Mouse (Mus musculus): ENCODE results near the gene Tac2. TPM values are rescaled to one million over a fixed set of nuclear protein-coding genes. Genes with fewer than 3 reads are reported as not detected.

Gene Tac2
- total and polyA plus RNA-seq, 2 experiments from 2014 or later, result 0.27 to 4.5 TPM

- Histone ChIP-seq H3K4me3 (ENCODE audit: low read depth, low read length) (no peak overlapping the region), H3K4me1 (ENCODE audit: insufficient read depth, low read length) (no peaks in the 10 kb centered on the region), H3K27ac (ENCODE audit: low read depth, low read length) (no peak overlapping the region), H3K9me3 (ENCODE audit: low read length) (no peaks in the 10 kb centered on the region), H3K36me3 (ENCODE audit: insufficient read depth, low read length) (peaks cover 45% of the 10 kb centered on the region), H3K27me3 (ENCODE audit: insufficient read depth, low read length) (no peaks in the 10 kb centered on the region), H3K4me2 (ENCODE audit: low read depth, low read length, poor library complexity, severe bottlenecking) (no peak overlapping the region), H3K9ac (replicated peaks; ENCODE audit: low read length, poor library complexity, severe bottlenecking) (no peak overlapping the region)
- DNase-seq (ENCODE audit: low spot score) (no peak), ATAC-seq (ENCODE audit: low FRiP score) (no peak)
- 94% methylated on average over 8 of the region's 8 CpGs for WGBS
- no peak for TF ChIP-seq CTCF (IDR thresholded peaks at IDR 0.05)
Measured at GRCm38 (mm10) chr10:127747254-127747653, 23.0 kb downstream of the Tac2 start.

- TF ChIP-seq CTCF (IDR thresholded peaks at IDR 0.05), result no peak
- no peak overlapping the region for H3K27ac ChIP-seq (ENCODE audit: low read depth, low read length)
- H3K4me3 ChIP-seq (ENCODE audit: low read depth, low read length), result no peak overlapping the region
- no peaks in the 10 kb centered on the region for H3K27me3 ChIP-seq (ENCODE audit: insufficient read depth, low read length)
- 0 out of 2 replicates have a peak overlapping the region, but pooled peaks have one; percentile 19 for H3K9ac ChIP-seq (replicated peaks; ENCODE audit: low read length, poor library complexity, severe bottlenecking)
- H3K4me2 ChIP-seq (ENCODE audit: low read depth, low read length, poor library complexity, severe bottlenecking), result peak overlapping the region; percentile 36; the same call in 1 of the 2 replicates
- 12% methylated on average over 7 of the region's 8 CpGs for WGBS
- H3K4me1 ChIP-seq (ENCODE audit: insufficient read depth, low read length), result no peaks in the 10 kb centered on the region
- ATAC-seq (ENCODE audit: low FRiP score), result no peak
- H3K36me3 ChIP-seq (ENCODE audit: insufficient read depth, low read length), result peaks cover 27% of the 10 kb centered on the region
- no peak for DNase-seq (ENCODE audit: low spot score)
- no peaks in the 10 kb centered on the region for H3K9me3 ChIP-seq (ENCODE audit: low read length)
Measured at GRCm38 (mm10) chr10:127748847-127749612, 24.8 kb downstream of the Tac2 start.

GRCm38 (mm10) chr10:127750136-127750777 lies 26.0 kb downstream of the Tac2 start:
- 53% methylated on average over 24 of the region's 24 CpGs for WGBS
- DNase-seq (ENCODE audit: low spot score), result no peak
- peak overlapping the region; percentile 8; the same call in 1 of the 2 replicates for H3K9ac ChIP-seq (replicated peaks; ENCODE audit: low read length, poor library complexity, severe bottlenecking)
- no peaks in the 10 kb centered on the region for H3K27me3 ChIP-seq (ENCODE audit: insufficient read depth, low read length)
- TF ChIP-seq CTCF (IDR thresholded peaks at IDR 0.05), result no peak
- H3K4me2 ChIP-seq (ENCODE audit: low read depth, low read length, poor library complexity, severe bottlenecking), result peak overlapping the region; percentile 36
- peaks cover 18% of the 10 kb centered on the region for H3K36me3 ChIP-seq (ENCODE audit: insufficient read depth, low read length)
- peak overlapping the region; percentile 12; the same call in 1 of the 2 replicates for H3K4me3 ChIP-seq (ENCODE audit: low read depth, low read length)
- ATAC-seq (ENCODE audit: low FRiP score), result no peak
- H3K27ac ChIP-seq (ENCODE audit: low read depth, low read length), result no peak overlapping the region
- H3K4me1 ChIP-seq (ENCODE audit: insufficient read depth, low read length), result no peaks in the 10 kb centered on the region
- H3K9me3 ChIP-seq (ENCODE audit: low read length), result no peaks in the 10 kb centered on the region

- H3K9me3 ChIP-seq (ENCODE audit: low read length), result no peaks in the 10 kb centered on the region
- 56% methylated on average over 8 of the region's 8 CpGs for WGBS
- no peak within 1 kb of the TSS for H3K4me2 ChIP-seq (ENCODE audit: low read depth, low read length, poor library complexity, severe bottlenecking)
- DNase-seq (ENCODE audit: low spot score) (no peak), ATAC-seq (ENCODE audit: low FRiP score) (no peak)
- no peaks in the 10 kb centered on the region for H3K4me1 ChIP-seq (ENCODE audit: insufficient read depth, low read length)
- H3K36me3 ChIP-seq (ENCODE audit: insufficient read depth, low read length), result peaks cover 9% of the 10 kb centered on the region
- no peak within 1 kb of the TSS for H3K27ac ChIP-seq (ENCODE audit: low read depth, low read length)
- no peak within 1 kb of the TSS for H3K9ac ChIP-seq (replicated peaks; ENCODE audit: low read length, poor library complexity, severe bottlenecking)
- no peaks in the 10 kb centered on the region for H3K27me3 ChIP-seq (ENCODE audit: insufficient read depth, low read length)
- no peak for TF ChIP-seq CTCF (IDR thresholded peaks at IDR 0.05)
- H3K4me3 ChIP-seq (ENCODE audit: low read depth, low read length), result no peak within 1 kb of the TSS
Measured at GRCm38 (mm10) chr10:127751548-127751947, 27.3 kb downstream of the Tac2 start, which contains the start of gene Gpr182. Gene Gpr182, minus strand, starts transcription at chr10:127751732.

- H3K9me3 ChIP-seq (ENCODE audit: low read length), result no peaks in the 10 kb centered on the region
- no peak overlapping the region for H3K27ac ChIP-seq (ENCODE audit: low read depth, low read length)
- ATAC-seq (ENCODE audit: low FRiP score), result no peak
- WGBS, result 83% methylated on average over 6 of the region's 6 CpGs
- no peak overlapping the region for H3K4me3 ChIP-seq (ENCODE audit: low read depth, low read length)
- no peaks in the 10 kb centered on the region for H3K36me3 ChIP-seq (ENCODE audit: insufficient read depth, low read length)
- no peaks in the 10 kb centered on the region for H3K4me1 ChIP-seq (ENCODE audit: insufficient read depth, low read length)
- TF ChIP-seq CTCF (IDR thresholded peaks at IDR 0.05), result no peak
- H3K27me3 ChIP-seq (ENCODE audit: insufficient read depth, low read length), result no peaks in the 10 kb centered on the region
- no peak overlapping the region for H3K9ac ChIP-seq (replicated peaks; ENCODE audit: low read length, poor library complexity, severe bottlenecking)
- no peak for DNase-seq (ENCODE audit: low spot score)
- H3K4me2 ChIP-seq (ENCODE audit: low read depth, low read length, poor library complexity, severe bottlenecking), result no peak overlapping the region
Measured at GRCm38 (mm10) chr10:127754566-127755166, 30.4 kb downstream of the Tac2 start.

Data from midbrain, postnatal 0 days (tissue).